Mouse (Mus musculus) hindbrain, embryonic 15.5 days (tissue): Measurements from ENCODE around the gene Rbfox2. TPM values are rescaled to one million over a fixed set of nuclear protein-coding genes. Genes with fewer than 3 reads are reported as not detected.
A peak's percentile ranks its signal among the peaks of the same experiment; 100 is the strongest.
"Not testable (repeated sequence)": the region's sequence is repeated elsewhere in the genome, so short reads cannot be mapped to it uniquely, and the experiment has no call there.

Source experiments
- ATAC-seq: fragments of 200-750 bp; cut with Nextera tagmentation; 2 replicates; pipeline ENCODE4 v1.8.0; 2017; ENCODE audit warnings: low read depth, moderate number of reproducible peaks, moderate TSS enrichment; ENCODE audit not compliant: low FRiP score
- H3K27ac ChIP-seq: fragments of 300-500 bp; sonication (generic); replicated peaks from 2 replicates; pipeline ENCODE4 v1.5.1; 2015; ENCODE audit warnings: mild to moderate bottlenecking, inconsistent platforms
- H3K27me3 ChIP-seq: fragments of 300-500 bp; sonication (generic); 2 replicates; pipeline ENCODE4 v1.6.1; 2015; ENCODE audit warnings: control low read depth, inconsistent platforms
- H3K36me3 ChIP-seq: fragments of 300-500 bp; sonication (generic); 2 replicates; pipeline ENCODE4 v1.6.1; 2015; ENCODE audit warnings: control low read depth, inconsistent platforms
- H3K4me1 ChIP-seq: fragments of 300-500 bp; sonication (generic); replicated peaks from 2 replicates; pipeline ENCODE4 v1.6.1; 2015; ENCODE audit warnings: control low read depth, inconsistent platforms
- H3K4me2 ChIP-seq: fragments of 300-500 bp; sonication (generic); 2 replicates; pipeline ENCODE4 v1.6.1; 2015; ENCODE audit warnings: moderate library complexity, mild to moderate bottlenecking, inconsistent platforms
- H3K4me3 ChIP-seq: fragments of 300-500 bp; sonication (generic); 2 replicates; pipeline ENCODE4 v1.5.1; 2015; ENCODE audit warnings: mild to moderate bottlenecking, inconsistent platforms
- H3K9ac ChIP-seq: fragments of 300-500 bp; sonication (generic); 2 replicates; pipeline ENCODE4 v1.6.1; 2015; ENCODE audit warnings: inconsistent platforms
- H3K9me3 ChIP-seq: fragments of 300-500 bp; sonication (generic); 2 replicates; pipeline ENCODE4 v1.6.1; 2016; ENCODE audit warnings: control low read depth, inconsistent platforms
- WGBS: fragments of 180-500 bp; shearing (Covaris S2); methylation state at CpG from one replicate; pipeline ENCODE4 v1.1.7; 2015; 5-methylcytosine and 5-hydroxymethylcytosine counted together
- polyA plus RNA-seq: library from polyadenylated mRNA; unstranded; fragments of >200 nt; fragmentation: Nextera tagmentation; extraction: Ambion mirVana; gene quantifications from 2 replicates; pipeline ENCODE4 v1.2.1, GENCODE M21; 2015

The Rbfox2 gene
- polyA plus RNA-seq, 1 experiment from 2014 or later: 151 TPM

DNA sequence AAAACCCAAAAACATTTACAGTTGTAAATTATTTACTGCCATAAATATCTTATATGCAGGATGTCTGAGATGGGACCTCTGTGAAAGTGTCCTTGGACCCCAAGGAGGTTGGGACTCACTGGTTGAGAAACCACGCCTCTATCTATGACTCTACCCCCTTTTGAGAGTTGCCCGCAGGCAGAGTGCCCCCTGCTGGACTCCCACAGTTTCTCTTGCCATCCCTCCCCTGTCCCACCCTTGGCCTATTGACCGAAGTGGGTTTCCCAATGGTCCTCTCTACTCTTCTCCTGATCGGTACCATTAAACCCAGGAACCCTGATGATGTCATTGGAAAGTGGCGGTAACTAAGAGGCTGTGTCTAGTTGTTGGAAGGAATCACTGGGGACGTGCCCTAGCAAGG lies 35.2 kb upstream of the Rbfox2 start:
- Histone ChIP-seq H3K4me1 (peaks cover 21% of the 10 kb centered on the region), H3K27me3 (no peaks in the 10 kb centered on the region), H3K4me2 (no peak overlapping the region), H3K36me3 (no peaks in the 10 kb centered on the region), H3K9ac (no peak overlapping the region), H3K4me3 (no peak overlapping the region), H3K27ac (no peak overlapping the region), H3K9me3 (no peaks in the 10 kb centered on the region)
- no peak for ATAC-seq
- 90% methylated on average over 6 of the region's 6 CpGs for WGBS

DNA sequence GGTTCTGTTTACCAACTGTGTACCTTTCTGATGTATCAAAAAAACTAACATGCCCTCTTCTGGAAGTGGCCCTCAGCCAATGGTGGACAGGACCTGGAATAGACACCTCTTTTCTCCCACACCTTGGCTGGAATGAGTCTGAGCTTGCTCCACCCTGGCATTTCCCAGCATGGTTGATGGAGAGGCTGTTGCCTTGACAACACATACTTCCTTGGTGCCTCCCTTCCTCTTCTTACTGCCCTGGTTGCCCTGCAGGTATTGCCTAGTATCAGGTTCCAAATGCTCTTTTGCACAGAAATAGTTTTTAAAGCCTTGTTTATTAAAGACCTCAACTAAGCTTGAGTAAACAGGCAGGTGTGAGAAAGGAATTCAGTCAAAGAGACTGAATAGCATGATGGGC lies 33.8 kb upstream of the Rbfox2 start:
- Histone ChIP-seq H3K4me3 (no peak overlapping the region), H3K4me2 (no peak overlapping the region), H3K27me3 (no peaks in the 10 kb centered on the region), H3K4me1 (peaks cover 36% of the 10 kb centered on the region), H3K27ac (no peak overlapping the region), H3K9ac (no peak overlapping the region), H3K9me3 (no peaks in the 10 kb centered on the region), H3K36me3 (no peaks in the 10 kb centered on the region)
- ATAC-seq: no peak

DNA sequence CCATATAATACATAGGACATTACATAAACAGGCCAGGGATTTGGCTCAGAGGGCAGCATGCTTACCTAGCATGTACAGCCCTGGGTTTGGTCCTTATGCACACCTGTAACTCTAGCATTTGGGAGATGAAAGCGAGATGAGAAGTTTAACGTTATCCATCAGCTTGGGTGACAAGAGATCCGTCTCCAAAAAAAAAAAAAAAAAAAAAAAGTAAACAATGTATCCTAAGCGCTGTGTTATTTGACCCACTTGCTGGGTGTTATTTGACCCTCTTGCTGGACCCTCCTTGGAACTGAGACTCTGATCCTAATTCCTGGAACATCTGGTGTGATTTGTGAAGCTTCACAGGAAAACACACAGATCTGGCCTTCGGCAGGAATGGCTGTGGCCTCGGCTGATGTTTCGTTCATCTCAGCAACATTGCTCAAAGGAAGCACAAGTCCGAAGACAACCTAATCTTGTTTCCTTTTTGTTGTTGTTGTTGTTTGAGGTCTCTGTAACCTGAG lies 32.2 kb upstream of the Rbfox2 start:
- Histone ChIP-seq H3K36me3 (no peaks in the 10 kb centered on the region), H3K27me3 (no peaks in the 10 kb centered on the region), H3K4me3 (no peak overlapping the region), H3K9ac (no peak overlapping the region), H3K9me3 (no peaks in the 10 kb centered on the region), H3K4me2 (no peak overlapping the region), H3K27ac (no peak overlapping the region), H3K4me1 (peaks cover 28% of the 10 kb centered on the region)
- no peak for ATAC-seq
- WGBS: 76% methylated on average over 8 of the region's 8 CpGs

DNA sequence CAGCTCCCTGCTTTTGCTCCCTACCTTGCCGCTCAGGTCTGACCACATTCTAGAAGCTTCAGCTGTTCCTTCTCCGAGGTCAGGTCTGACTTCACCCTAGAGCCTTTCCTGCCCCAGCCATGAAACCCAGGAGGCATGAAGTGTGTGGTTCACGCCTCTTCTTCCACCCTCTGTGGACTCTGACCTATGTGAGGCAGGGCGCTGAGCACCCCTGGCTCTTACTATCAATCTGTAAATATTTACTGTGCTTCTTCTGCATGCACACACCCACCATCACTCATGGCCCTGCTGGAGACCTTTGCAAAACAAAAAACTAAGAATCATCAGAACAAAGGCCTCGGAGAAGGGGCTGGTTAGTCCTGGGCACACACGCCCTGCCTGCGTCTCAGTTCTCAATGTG lies 31.6 kb upstream of the Rbfox2 start:
- H3K9ac ChIP-seq: no peak overlapping the region
- peaks cover 23% of the 10 kb centered on the region for H3K4me1 ChIP-seq
- H3K27me3 ChIP-seq: no peaks in the 10 kb centered on the region
- H3K27ac ChIP-seq: no peak overlapping the region
- H3K4me2 ChIP-seq: no peak overlapping the region
- 66% methylated on average over 7 of the region's 7 CpGs for WGBS
- no peak overlapping the region for H3K4me3 ChIP-seq
- no peaks in the 10 kb centered on the region for H3K9me3 ChIP-seq
- no peak for ATAC-seq
- H3K36me3 ChIP-seq: no peaks in the 10 kb centered on the region

DNA sequence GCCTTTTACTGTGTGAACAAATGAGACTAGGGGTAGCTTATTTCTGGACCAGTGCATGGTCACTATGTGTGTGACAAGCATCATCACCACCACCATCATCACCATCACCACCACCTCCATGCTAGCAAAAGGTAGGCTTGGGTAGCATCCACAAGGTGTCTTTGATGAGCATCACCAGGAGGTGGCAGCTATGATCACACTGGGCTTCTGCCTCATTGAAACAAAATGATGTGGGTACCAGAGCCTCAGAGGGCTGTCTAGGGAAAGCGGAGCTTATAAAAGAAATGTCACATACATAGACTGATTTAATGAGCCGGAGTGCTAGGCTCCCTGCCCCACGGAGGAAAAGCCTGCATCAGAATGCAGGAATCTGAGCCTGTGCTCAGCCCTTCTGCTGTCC lies 31.1 kb upstream of the Rbfox2 start:
- no peaks in the 10 kb centered on the region for H3K36me3 ChIP-seq
- WGBS: 58% methylated on average over 3 of the region's 3 CpGs
- H3K9me3 ChIP-seq: no peaks in the 10 kb centered on the region
- peaks cover 18% of the 10 kb centered on the region for H3K4me1 ChIP-seq
- ATAC-seq: no peak
- no peak overlapping the region for H3K4me2 ChIP-seq
- H3K4me3 ChIP-seq: no peak overlapping the region
- H3K9ac ChIP-seq: no peak overlapping the region
- no peak overlapping the region for H3K27ac ChIP-seq
- no peaks in the 10 kb centered on the region for H3K27me3 ChIP-seq

DNA sequence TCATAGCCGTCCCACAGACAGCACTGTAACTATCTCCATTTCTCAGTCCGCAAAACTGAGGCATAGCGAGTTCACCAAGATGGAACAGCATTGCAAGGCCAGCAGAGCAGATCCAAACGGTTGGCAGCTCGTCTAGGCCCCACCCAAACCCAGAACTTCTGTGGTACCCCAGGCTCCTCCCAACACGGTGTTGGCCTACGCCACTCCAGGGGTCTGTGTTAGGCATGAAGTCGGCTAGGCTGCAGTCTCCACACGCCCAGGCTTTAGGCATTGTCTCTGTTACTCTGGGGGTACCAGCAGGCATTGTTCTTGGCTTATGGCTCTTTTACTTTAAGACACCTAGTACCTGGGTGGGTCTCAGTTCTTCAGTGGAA lies 30.2 kb upstream of the Rbfox2 start:
- Histone ChIP-seq H3K4me2 (peak overlapping the region; percentile 68), H3K4me1 (peaks cover 15% of the 10 kb centered on the region), H3K27me3 (no peaks in the 10 kb centered on the region), H3K9me3 (no peaks in the 10 kb centered on the region), H3K9ac (no peak overlapping the region), H3K27ac (no peak overlapping the region), H3K36me3 (no peaks in the 10 kb centered on the region), H3K4me3 (no peak overlapping the region; the same call in 1 of the 2 replicates)
- WGBS: 46% methylated on average over 9 of the region's 9 CpGs
- ATAC-seq: 0 out of 2 replicates have a peak, but pooled peaks have one; percentile 43

DNA sequence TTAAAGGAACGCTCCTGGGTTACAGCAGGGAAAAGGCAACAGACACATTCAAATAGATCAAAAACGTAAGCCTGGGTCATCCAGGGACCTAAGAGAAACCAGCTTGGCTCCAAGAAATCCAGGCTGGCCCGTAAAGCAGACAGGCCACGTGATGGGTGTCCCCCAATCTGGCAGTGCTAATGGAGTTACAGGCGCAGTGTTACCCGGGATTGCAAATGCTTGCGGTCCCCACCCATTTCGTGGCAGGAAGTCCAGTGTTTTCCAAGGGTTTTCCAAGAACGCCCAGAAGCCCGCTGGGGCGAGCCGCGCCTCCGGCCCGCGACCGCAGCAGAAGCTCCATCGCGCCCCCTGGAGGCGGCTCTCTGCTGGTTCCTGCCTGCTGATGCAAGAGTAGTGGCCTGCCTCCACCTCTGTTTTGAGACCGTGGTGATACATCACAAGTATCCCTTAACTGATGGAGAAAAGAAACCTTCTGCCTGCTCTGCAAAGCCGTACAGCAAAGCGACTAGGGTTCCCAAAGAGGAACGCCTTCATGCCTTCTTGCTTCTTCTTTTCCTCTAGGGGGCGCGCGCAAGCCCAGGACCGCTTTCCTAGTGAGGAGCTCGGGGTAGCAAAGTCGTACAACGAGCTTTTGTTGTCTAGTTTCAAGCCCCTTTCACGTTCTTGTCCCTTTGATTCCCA lies 29.6 kb upstream of the Rbfox2 start:
- Histone ChIP-seq H3K4me2 (peak overlapping the region; percentile 68), H3K27ac (peak overlapping the region; percentile 59), H3K9ac (peak overlapping the region; percentile 39)

DNA sequence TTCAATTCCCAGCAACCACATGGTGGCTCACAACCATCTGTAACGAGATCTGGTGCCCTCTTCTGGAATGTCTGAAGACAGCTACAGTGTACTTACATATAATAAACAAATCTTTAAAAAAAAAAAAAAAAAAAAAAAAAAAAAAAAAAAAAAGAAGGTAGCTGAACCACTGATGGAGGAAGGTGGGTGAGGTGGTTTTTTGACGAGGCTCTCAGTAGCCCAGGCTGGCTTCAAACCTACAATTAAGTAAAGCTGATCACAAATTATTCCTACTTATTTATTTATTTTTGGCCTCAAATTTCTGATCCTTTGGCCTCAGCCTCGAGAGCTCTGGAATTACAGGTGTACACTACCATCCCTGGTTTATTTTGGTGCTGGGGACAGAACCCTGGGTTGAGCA lies 28.4 kb upstream of the Rbfox2 start:
- not testable (repeated sequence) for H3K27me3 ChIP-seq, H3K36me3 ChIP-seq, ATAC-seq, H3K9me3 ChIP-seq, H3K9ac ChIP-seq, H3K27ac ChIP-seq, H3K4me3 ChIP-seq, H3K4me2 ChIP-seq
- 94% methylated on average over 3 of the region's 3 CpGs for WGBS
- H3K4me1 ChIP-seq: peaks cover 15% of the 10 kb centered on the region

More for the DNA sequence above, 29.6 kb upstream of the Rbfox2 start:
- Histone ChIP-seq H3K36me3 (no peaks in the 10 kb centered on the region), H3K27me3 (no peaks in the 10 kb centered on the region), H3K4me3 (peak overlapping the region; percentile 39), H3K4me1 (peaks cover 15% of the 10 kb centered on the region), H3K9me3 (no peaks in the 10 kb centered on the region)
- WGBS: 1% methylated on average over 32 of the region's 32 CpGs
- ATAC-seq: peak; percentile 82; the same call in 1 of the 2 replicates

DNA sequence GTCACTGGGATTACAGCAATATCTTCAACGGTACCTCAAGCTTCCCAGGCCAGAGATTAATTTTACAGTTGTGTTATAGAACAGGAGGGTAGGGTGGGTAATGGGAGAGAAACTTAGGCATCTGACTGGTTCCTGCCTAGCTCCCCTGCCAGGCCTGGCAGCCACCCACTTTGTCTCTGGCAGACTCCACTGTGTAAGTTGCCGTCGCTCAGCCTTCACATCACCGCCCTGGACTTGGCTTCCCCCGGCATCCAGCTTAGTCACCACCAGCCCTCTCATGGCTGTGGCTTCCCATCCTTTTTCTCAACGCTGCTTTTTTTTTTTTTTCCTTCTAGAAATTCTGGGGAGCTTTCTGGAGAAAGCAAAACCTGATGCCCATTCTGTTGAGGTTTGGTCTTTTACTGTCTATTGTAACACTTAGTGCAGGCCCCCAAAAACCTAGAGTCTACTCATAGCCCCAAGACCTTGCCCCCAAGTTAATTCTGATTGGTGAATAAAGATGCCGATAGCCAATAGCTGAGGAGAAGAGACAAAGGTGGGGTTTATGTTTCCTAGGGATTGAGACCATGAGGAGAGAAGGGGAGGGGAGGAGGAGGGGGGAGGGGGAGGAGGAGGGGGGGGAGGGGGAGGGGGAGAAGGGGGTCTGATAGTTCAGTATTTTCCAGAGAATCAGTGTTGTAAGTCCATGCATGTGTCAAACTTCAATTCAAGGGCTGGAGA lies 25.6 kb upstream of the Rbfox2 start:
- 60% methylated on average over 7 of the region's 7 CpGs for WGBS
- H3K9me3 ChIP-seq: no peaks in the 10 kb centered on the region
- peaks cover 15% of the 10 kb centered on the region for H3K4me1 ChIP-seq
- no peak overlapping the region for H3K9ac ChIP-seq
- no peaks in the 10 kb centered on the region for H3K27me3 ChIP-seq
- H3K4me2 ChIP-seq: no peak overlapping the region
- H3K27ac ChIP-seq: no peak overlapping the region
- no peak for ATAC-seq
- no peaks in the 10 kb centered on the region for H3K36me3 ChIP-seq
- no peak overlapping the region for H3K4me3 ChIP-seq

DNA sequence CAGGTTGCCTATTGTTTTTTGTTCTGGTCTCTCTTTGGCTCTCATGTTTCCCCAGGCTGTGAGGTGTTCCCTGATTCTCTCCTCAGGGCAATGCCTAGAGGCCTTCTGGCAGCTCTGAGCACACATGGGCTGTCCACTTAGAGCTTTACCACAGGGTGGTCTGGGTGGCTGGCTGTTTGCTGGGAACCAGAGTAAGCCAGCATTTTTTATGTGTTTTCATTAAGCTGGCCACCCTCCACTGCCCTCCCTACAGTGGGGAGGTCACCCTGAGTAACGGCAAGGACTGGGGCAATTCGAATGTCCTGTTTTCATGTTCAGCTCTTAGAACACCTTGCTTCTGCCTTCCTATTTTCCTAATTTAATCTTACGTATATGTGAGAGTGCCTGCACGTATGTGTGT lies 24.6 kb upstream of the Rbfox2 start:
- Histone ChIP-seq H3K4me2 (no peak overlapping the region), H3K9ac (no peak overlapping the region), H3K27ac (no peak overlapping the region), H3K36me3 (no peaks in the 10 kb centered on the region), H3K9me3 (no peaks in the 10 kb centered on the region), H3K27me3 (no peaks in the 10 kb centered on the region), H3K4me3 (no peak overlapping the region), H3K4me1 (peaks cover 9% of the 10 kb centered on the region)
- no peak for ATAC-seq
- WGBS: 84% methylated on average over 4 of the region's 4 CpGs

DNA sequence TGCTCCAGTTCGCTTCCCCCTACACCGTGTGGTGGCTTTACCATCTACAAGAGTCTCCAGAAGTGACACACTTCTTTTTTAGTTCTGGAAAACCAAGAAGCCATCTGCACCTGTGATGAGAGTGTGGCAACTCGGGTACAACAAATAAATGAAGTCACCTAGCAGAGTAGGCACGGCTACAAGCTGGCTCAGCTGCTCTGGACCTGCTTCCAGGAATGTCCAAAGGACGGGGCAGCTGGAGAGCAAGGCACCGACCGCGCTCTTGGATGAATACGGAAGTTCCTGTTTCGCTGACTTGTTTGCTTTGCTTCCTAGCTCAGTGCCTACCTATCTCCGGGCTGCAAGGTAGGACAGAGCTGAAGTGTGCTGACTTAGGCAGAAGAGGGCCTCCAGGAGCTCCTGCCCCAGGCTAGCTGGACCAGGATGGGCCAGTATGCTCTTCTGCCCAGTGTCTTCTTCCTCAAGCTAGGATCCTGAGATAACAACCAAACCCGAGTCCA lies 22.9 kb upstream of the Rbfox2 start:
- H3K27me3 ChIP-seq: no peaks in the 10 kb centered on the region
- no peaks in the 10 kb centered on the region for H3K4me1 ChIP-seq
- no peaks in the 10 kb centered on the region for H3K9me3 ChIP-seq
- H3K27ac ChIP-seq: no peak overlapping the region
- no peaks in the 10 kb centered on the region for H3K36me3 ChIP-seq
- no peak for ATAC-seq
- no peak overlapping the region for H3K4me3 ChIP-seq
- 83% methylated on average over 12 of the region's 12 CpGs for WGBS
- H3K4me2 ChIP-seq: no peak overlapping the region
- H3K9ac ChIP-seq: no peak overlapping the region

DNA sequence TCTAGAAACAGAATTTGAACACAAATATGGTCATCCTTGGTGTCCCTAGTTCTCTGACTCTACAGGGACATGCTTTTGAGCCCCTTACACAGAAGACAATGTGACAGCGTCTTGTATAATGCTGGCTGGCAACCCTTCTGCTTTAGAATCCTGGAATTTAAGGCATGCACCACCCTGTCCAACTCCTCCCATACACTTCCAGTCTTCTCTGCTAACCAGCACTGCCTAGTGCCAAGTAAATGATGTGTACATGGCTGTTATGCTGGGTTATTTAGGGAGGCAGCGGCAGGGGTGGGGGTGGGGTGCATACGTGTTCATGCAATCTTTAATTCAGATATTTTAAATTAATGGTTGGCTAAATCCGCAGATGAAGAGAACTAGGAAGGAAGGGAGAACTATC lies 19.6 kb upstream of the Rbfox2 start:
- H3K27ac ChIP-seq: no peak overlapping the region
- H3K27me3 ChIP-seq: no peaks in the 10 kb centered on the region
- ATAC-seq: no peak
- H3K9ac ChIP-seq: no peak overlapping the region
- no peak overlapping the region for H3K4me2 ChIP-seq
- H3K36me3 ChIP-seq: no peaks in the 10 kb centered on the region
- no peaks in the 10 kb centered on the region for H3K9me3 ChIP-seq
- H3K4me3 ChIP-seq: no peak overlapping the region
- 89% methylated on average over 4 of the region's 4 CpGs for WGBS
- H3K4me1 ChIP-seq: no peaks in the 10 kb centered on the region
